Mouse (Mus musculus) lung, postnatal 0 days (tissue): ENCODE data around the gene Ift22.

Experiments used
- CTCF ChIP-seq: IDR thresholded peaks from 2 replicates; pipeline ENCODE4 v1.5.1; 2016; ENCODE audit warnings: antibody characterized with exemption, mild to moderate bottlenecking
- EP300 ChIP-seq: IDR thresholded peaks from 2 replicates; pipeline ENCODE4 v1.6.1; 2016; ENCODE audit warnings: antibody characterized with exemption, mild to moderate bottlenecking, control low read depth

GRCm38 (mm10) chr5:136894840-136895528 lies 13.0 kb upstream of the Ift22 start:
- TF ChIP-seq CTCF, result no peak
- no peak for TF ChIP-seq EP300
